Mouse (Mus musculus): ENCODE measurements at regions not wholly inside any gene's neighbourhood (a gene's known extent, or its start where the extent isn't known, plus 50 kb on each side); places are given as distances from the start of the nearest gene placed in this dataset.

DNA sequence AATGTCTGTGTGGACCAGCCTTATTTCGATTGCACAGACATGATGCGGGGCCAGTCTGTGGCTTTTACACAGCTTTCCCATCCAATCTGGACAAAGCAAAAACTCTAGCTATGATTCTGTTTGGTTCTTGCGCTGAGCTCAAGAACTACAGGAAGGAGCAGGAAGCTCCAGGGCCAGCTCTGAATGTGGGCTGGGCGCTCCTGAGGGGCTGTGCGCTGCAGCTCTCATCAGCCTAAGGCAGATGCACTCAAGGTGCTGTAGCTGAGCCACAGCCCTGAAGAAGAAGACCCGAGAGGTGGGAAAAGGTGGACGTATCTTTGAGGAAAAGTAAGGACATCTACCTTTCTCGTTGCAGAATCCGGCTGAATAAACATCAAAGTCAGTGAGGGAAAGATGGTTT, 278.2 kb upstream of the Nrsn1 start:
- TF ChIP-seq ZC3H11A (IDR thresholded peaks at IDR 0.05; ENCODE audit: low read depth, low read length) = no peak
- TF ChIP-seq RCOR1 (IDR thresholded peaks at IDR 0.05; ENCODE audit: low read depth, low read length) = no peak
- no peak for TF ChIP-seq EP300 (IDR thresholded peaks at IDR 0.05; ENCODE audit: low read depth in 1 of 2, low read length in 2 of 2)
- TF ChIP-seq POLR2A (IDR thresholded peaks at IDR 0.05; ENCODE audit: control insufficient read depth in 1 of 2, insufficient read depth in 1 of 2, low read depth in 1 of 2, low read length in 2 of 2, poor library complexity in 1 of 2) = no peak
- no peak for TF ChIP-seq POLR2AphosphoS2 (IDR thresholded peaks at IDR 0.05; ENCODE audit: low read length)
- no peak for TF ChIP-seq USF1 (IDR thresholded peaks at IDR 0.05; ENCODE audit: low read depth, low read length)
- no peak for TF ChIP-seq GATA1 (IDR thresholded peaks at IDR 0.05; ENCODE audit: low read depth, low read length)
- no peak for TF ChIP-seq ZKSCAN1 (IDR thresholded peaks at IDR 0.05; ENCODE audit: low read depth, low read length)
- TF ChIP-seq CTCF (IDR thresholded peaks at IDR 0.05 in 2 of 3, conservative IDR thresholded peaks at IDR 0.05 in 1 of 3; ENCODE audit: control insufficient read depth in 1 of 3, insufficient read depth in 1 of 3, low read depth in 2 of 3, low read length in 3 of 3, poor library complexity in 1 of 3, severe bottlenecking in 1 of 3) = no peak
- TF ChIP-seq USF2 (IDR thresholded peaks at IDR 0.05; ENCODE audit: borderline replicate concordance in 1 of 2, insufficient read depth in 1 of 2, low read depth in 1 of 2, low read length in 2 of 2) = no peak
- no peak for TF ChIP-seq E2F4 (IDR thresholded peaks at IDR 0.05; ENCODE audit: borderline replicate concordance, low read depth, low read length)
- TF ChIP-seq BHLHE40 (IDR thresholded peaks at IDR 0.05; ENCODE audit: borderline replicate concordance, low read depth, low read length) = no peak
- TF ChIP-seq ZNF384 (IDR thresholded peaks at IDR 0.05; ENCODE audit: low read depth, low read length) = no peak
- TF ChIP-seq TAL1 (IDR thresholded peaks at IDR 0.05; ENCODE audit: low read length) = no peak

Data from MEL (cell line).